Mouse (Mus musculus) midbrain, embryonic 16.5 days (tissue): ENCODE results near the gene Mall. TPM values are rescaled to one million over a fixed set of nuclear protein-coding genes. Genes with fewer than 3 reads are reported as not detected.

Source experiments
- ATAC-seq: fragments of 200-750 bp; cut with Nextera tagmentation; 2 replicates; pipeline ENCODE4 v1.8.0; 2017; ENCODE audit warnings: moderate TSS enrichment
- H3K27ac ChIP-seq: fragments of 300-500 bp; sonication (generic); 2 replicates; pipeline ENCODE4 v1.5.1; 2014; ENCODE audit warnings: mild to moderate bottlenecking, low read length, mixed read lengths
- H3K27me3 ChIP-seq: fragments of 300-500 bp; sonication (generic); 2 replicates; pipeline ENCODE4 v1.6.1; 2014; ENCODE audit warnings: low read depth, low read length, mixed read lengths; ENCODE audit not compliant: control insufficient read depth, insufficient read depth
- H3K36me3 ChIP-seq: fragments of 300-500 bp; sonication (generic); 2 replicates; pipeline ENCODE4 v1.6.1; 2014; ENCODE audit warnings: mild to moderate bottlenecking, low read length, moderate library complexity, mixed read lengths; ENCODE audit not compliant: control insufficient read depth, insufficient read depth
- H3K4me1 ChIP-seq: fragments of 300-500 bp; sonication (generic); 2 replicates; pipeline ENCODE4 v1.6.1; 2014; ENCODE audit warnings: mild to moderate bottlenecking, low read length, mixed read lengths; ENCODE audit not compliant: control insufficient read depth, insufficient read depth
- H3K4me2 ChIP-seq: fragments of 300-500 bp; sonication (generic); 2 replicates; pipeline ENCODE4 v1.6.1; 2014; ENCODE audit warnings: mild to moderate bottlenecking, low read length, mixed read lengths
- H3K4me3 ChIP-seq: fragments of 300-500 bp; sonication (generic); 2 replicates; pipeline ENCODE4 v1.5.1; 2014; ENCODE audit warnings: low read depth, mild to moderate bottlenecking, low read length, moderate library complexity, mixed read lengths
- H3K9ac ChIP-seq: fragments of 300-500 bp; sonication (generic); 2 replicates; pipeline ENCODE4 v1.6.1; 2014; ENCODE audit warnings: low read depth, low read length, mixed read lengths
- H3K9me3 ChIP-seq: fragments of 300-500 bp; sonication (generic); replicated peaks from 2 replicates; pipeline ENCODE4 v1.6.1; 2014; ENCODE audit warnings: mild to moderate bottlenecking, low read length, mixed read lengths; ENCODE audit not compliant: control insufficient read depth, poor library complexity, severe bottlenecking
- WGBS: fragments of 180-500 bp; shearing (Covaris S2); extraction: QIAGEN DNeasy Blood & Tissue Kit; methylation state at CpG from one replicate; pipeline ENCODE4 v1.1.7; 2014; 5-methylcytosine and 5-hydroxymethylcytosine counted together
- polyA plus RNA-seq: library from polyadenylated mRNA; unstranded; fragments of >200 nt; fragmentation: Nextera tagmentation; extraction: Ambion mirVana; gene quantifications from 2 replicates; pipeline ENCODE4 v1.2.1, GENCODE M21; 2015

Gene Mall
- polyA plus RNA-seq, 1 experiment from 2014 or later: 0.82 TPM

DNA sequence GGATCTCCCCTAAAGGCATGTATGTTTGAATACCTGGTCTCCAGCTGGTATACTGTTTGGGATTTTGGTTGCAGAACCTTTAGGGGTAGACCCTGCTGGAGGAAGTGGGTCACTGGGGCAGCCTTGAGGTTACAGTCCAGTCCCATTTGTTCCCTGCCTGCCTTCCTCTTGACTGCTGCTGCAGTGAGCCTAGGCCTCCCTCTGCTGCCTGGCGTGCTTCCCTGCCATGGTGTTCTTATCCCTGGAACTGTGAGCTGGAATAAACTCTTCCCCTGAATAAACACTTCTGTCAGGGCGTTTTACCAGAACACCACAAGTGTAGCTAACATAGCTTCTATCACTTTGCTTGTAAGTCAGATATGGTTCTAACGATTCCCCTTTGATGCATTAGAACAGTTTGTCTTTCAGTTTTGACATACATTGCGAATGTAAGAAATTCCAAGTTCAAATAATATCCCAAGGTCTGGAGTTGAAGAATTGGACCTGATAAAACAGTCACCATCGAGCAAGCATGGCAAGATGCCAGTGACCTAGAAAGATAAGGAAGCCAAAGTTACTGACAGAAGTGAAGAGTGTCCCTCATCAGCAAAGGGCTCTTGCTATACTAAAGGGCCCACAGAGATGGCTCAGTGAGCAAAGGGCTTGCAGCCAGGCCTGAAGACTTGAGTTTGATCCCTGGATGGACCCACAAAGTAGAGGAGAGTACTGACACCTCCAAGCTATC lies 29.6 kb upstream of the Mall start:
- Histone ChIP-seq H3K9me3 (no peaks in the 10 kb centered on the region), H3K4me1 (no peaks in the 10 kb centered on the region), H3K4me2 (no peak overlapping the region), H3K9ac (no peak overlapping the region), H3K4me3 (no peak overlapping the region), H3K27ac (no peak overlapping the region), H3K27me3 (no peaks in the 10 kb centered on the region), H3K36me3 (peaks cover 7% of the 10 kb centered on the region)
- ATAC-seq: no peak
- 95% methylated on average over 5 of the region's 5 CpGs for WGBS

DNA sequence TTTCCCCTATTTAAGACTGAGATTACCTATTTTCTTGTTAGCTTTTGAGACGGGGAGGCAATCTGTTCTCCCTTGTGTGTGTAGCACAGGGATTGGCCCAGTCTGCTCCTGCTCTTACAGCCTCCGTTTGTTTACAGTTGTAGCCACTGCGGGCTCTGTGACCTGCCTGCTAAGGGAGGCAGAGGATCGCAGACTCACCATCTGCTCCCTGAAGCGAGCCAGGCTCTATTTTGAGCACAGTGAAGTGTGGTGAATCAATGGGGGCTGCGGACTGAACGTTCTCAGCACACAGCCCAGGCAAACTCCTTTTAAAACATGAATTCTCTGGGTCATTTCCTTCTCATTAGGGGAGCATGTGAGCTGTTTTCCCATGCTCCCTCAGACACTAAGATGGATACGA lies 27.4 kb upstream of the Mall start:
- WGBS: 45% methylated on average over 8 of the region's 8 CpGs
- no peak overlapping the region for H3K4me2 ChIP-seq
- ATAC-seq: no peak
- no peaks in the 10 kb centered on the region for H3K4me1 ChIP-seq
- peaks cover 4% of the 10 kb centered on the region for H3K36me3 ChIP-seq
- no peak overlapping the region for H3K4me3 ChIP-seq
- H3K27ac ChIP-seq: no peak overlapping the region
- no peaks in the 10 kb centered on the region for H3K27me3 ChIP-seq
- H3K9ac ChIP-seq: no peak overlapping the region
- H3K9me3 ChIP-seq: no peaks in the 10 kb centered on the region

DNA sequence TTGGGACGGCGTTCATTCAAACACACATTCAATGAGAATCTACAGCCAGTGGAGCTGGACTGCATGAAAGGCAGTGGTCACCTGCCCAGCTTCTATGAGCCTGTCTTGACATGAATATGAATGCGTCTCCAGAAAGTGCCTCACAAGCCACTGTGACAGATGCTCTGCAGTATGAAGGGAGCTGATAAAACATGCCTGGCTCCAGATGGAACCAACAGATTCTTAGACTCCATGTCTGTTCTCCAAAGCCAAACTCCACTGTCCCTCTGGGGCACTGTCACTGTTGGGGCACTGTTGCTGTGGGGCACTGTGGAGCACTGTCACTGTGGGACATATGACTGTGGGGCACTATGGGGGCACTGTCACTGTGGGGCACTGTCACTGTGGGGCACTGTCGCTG lies 24.4 kb upstream of the Mall start:
- Histone ChIP-seq H3K27ac (no peak overlapping the region), H3K4me1 (no peaks in the 10 kb centered on the region), H3K36me3 (no peaks in the 10 kb centered on the region; the same call in none of the 2 replicates), H3K4me3 (no peak overlapping the region), H3K9me3 (no peaks in the 10 kb centered on the region), H3K9ac (no peak overlapping the region), H3K27me3 (no peaks in the 10 kb centered on the region), H3K4me2 (no peak overlapping the region)
- 91% methylated on average over 4 of the region's 4 CpGs for WGBS
- ATAC-seq: no peak

DNA sequence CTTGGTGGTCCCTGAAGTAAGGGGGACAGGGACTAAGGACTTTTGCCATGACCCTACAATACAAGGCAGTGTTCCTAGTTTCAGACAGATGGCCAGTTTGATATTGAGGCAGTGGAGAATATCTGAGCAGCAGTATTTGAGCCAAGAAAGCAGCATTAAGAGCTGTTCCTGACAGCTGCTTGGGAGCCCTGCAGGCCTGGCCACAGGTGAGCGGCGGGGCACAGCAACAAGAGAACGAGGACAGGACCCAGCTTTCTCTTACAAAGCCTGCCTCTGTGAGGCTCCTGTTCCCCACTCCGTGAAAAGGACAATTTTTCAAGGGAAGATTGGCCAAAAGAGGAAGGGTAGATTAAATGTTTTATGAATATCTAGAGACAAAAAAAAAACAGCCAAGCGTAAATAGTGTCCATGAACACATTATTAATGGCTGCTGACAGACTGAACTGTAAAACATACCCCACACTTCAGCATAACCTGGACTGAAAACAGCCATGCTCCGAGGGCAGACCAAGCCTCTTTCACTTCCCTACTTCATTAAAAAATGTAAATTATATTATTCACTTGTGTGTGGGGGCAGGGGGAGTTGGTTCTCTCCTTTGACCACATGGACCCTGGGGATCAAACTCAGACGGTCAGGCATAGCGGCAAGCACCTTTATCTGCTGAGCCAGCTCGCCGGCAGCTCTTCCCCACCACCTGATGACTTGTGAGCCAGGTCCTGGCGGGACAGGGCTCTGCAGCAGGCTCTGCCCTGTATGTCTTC lies 22.3 kb upstream of the Mall start:
- Histone ChIP-seq H3K27me3 (no peaks in the 10 kb centered on the region), H3K4me2 (no peak overlapping the region), H3K4me1 (no peaks in the 10 kb centered on the region), H3K4me3 (no peak overlapping the region), H3K36me3 (no peaks in the 10 kb centered on the region; the same call in 1 of the 2 replicates), H3K27ac (no peak overlapping the region), H3K9ac (no peak overlapping the region), H3K9me3 (no peaks in the 10 kb centered on the region)
- 78% methylated on average over 11 of the region's 11 CpGs for WGBS
- no peak for ATAC-seq

DNA sequence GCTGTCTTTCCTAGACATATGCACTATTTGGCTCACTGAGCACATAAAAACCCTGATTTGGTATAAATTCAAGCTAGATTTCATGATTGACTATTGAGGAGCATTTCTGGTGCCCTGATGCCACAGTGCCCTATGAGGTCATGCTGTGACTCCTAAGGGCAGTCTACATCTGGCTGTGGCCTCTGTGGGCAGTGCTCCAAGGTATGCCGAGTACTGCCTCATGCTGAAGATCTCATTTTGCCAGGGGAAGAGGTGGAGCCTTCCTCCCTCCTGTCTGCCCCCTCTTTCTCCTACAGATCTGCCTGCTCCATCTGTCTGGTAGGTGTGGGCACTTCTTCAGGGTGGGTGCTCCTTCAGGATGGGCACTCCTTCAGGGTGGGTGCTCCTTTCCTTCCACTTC lies 19.6 kb upstream of the Mall start:
- H3K27me3 ChIP-seq: no peaks in the 10 kb centered on the region
- no peak overlapping the region for H3K4me3 ChIP-seq
- H3K9ac ChIP-seq: no peak overlapping the region
- H3K27ac ChIP-seq: no peak overlapping the region
- H3K4me2 ChIP-seq: no peak overlapping the region
- no peak for ATAC-seq
- no peaks in the 10 kb centered on the region for H3K9me3 ChIP-seq
- WGBS: 50% methylated on average over 1 of the region's 1 CpGs
- no peaks in the 10 kb centered on the region; the same call in 1 of the 2 replicates for H3K36me3 ChIP-seq
- no peaks in the 10 kb centered on the region for H3K4me1 ChIP-seq

DNA sequence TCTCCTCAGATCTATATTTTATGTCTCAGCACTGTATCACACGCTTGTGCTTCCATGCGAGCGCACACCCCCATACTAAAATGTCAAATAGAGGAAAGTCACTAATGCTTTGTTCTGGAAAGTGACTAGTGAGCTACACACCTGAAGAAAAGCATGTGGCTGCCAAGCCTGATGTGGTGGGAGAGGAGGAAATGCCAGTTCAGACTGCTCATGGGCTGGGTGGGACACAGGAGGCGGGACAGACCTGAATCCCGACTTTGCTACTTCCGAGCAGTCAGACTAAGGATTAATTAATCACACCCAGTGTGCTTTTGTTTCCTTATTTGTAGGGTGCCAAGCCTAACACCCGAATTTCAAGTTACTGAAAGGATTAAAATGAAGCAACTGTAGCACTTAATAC lies 18.6 kb upstream of the Mall start:
- Histone ChIP-seq H3K4me3 (no peak overlapping the region), H3K9ac (no peak overlapping the region), H3K9me3 (no peaks in the 10 kb centered on the region), H3K4me2 (no peak overlapping the region), H3K4me1 (no peaks in the 10 kb centered on the region), H3K36me3 (no peaks in the 10 kb centered on the region; the same call in 1 of the 2 replicates), H3K27ac (no peak overlapping the region), H3K27me3 (no peaks in the 10 kb centered on the region)
- 66% methylated on average over 7 of the region's 7 CpGs for WGBS
- ATAC-seq: no peak

DNA sequence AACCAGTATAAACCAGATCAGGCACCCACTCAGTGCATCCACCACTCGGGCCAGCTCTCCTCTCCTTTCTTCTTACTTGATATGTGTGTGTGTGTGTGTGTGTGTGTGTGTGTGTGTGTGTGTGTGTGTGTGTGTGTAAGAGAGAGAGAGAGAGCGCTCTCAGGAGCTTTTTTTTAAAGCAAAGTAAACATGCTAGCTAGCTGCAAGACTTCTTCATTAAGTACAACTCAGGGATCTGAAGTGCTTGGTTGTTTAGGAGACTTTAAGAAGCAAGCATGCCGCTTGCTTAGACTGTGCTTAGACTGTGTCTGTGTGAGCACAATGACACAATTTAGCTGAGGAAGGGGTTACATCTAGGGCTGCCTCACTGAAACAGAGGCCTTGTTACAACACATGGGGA lies 12.9 kb upstream of the Mall start:
- WGBS: 87% methylated on average over 3 of the region's 3 CpGs
- Histone ChIP-seq H3K36me3 (no peaks in the 10 kb centered on the region), H3K4me3 (no peak overlapping the region), H3K4me1 (no peaks in the 10 kb centered on the region), H3K27ac (no peak overlapping the region), H3K9ac (no peak overlapping the region), H3K4me2 (no peak overlapping the region), H3K9me3 (no peaks in the 10 kb centered on the region), H3K27me3 (no peaks in the 10 kb centered on the region)
- no peak for ATAC-seq

DNA sequence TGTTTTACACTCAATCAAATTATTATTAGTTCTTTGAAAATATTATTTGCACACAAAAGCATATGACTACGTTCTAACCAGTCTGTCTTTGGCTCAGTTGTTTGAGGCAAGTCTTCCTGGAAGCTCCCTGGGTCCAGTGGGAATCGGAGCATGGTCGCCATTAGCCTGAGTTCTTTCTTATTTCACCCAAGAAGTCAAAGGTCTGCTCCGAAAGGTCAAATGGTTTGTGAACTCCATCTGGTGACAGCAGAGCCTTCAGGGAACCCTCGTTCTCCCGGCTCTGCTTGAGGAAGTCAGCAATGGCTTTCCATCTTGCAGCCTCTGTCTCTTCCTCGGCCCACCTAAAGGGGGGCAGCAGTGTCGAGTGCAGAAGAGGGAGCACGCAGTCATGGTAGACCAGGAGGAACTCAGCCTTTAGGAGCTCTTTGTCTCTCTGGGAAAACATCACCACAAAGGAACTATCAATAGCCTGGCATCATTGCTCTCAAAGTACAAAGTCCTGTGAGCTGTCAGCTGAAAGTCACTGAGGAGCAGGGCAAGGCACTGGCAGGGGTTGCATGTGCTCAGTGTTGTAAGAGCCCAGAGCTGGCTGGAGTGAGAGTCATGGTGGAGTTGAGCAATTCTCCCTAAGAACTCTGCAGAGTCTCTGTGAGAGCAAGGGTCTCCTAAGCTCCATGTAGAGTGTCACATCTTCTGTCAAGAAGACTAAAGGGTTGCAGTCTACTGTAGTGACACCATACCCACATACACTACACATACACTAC lies 11.2 kb upstream of the Mall start:
- Histone ChIP-seq H3K4me3 (no peak overlapping the region), H3K9ac (no peak overlapping the region), H3K4me2 (no peak overlapping the region), H3K36me3 (no peaks in the 10 kb centered on the region), H3K9me3 (no peaks in the 10 kb centered on the region), H3K27me3 (no peaks in the 10 kb centered on the region), H3K4me1 (no peaks in the 10 kb centered on the region), H3K27ac (no peak overlapping the region)
- ATAC-seq: no peak
- 86% methylated on average over 9 of the region's 9 CpGs for WGBS

DNA sequence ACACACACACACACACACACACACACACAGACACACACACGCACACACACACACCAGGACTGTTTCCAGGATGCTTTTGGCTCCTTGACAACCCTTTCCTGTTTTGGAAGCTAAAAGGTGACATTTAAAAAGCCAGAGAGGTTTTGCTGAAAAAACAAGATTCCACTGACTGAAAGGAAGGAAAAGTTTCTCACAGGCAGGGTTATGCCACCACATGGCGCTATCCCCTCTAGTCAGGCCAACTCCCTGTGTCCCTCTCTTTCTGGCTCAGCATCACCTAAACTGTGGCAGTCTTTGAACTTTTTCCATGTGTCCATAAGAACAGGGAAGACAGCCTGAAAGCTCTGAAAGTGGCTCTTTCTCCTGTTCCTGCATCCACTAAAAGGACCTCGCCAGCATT lies 8.2 kb upstream of the Mall start:
- Histone ChIP-seq H3K4me2 (no peak overlapping the region), H3K27ac (no peak overlapping the region), H3K4me1 (no peaks in the 10 kb centered on the region), H3K36me3 (no peaks in the 10 kb centered on the region), H3K9ac (no peak overlapping the region), H3K4me3 (no peak overlapping the region), H3K9me3 (no peaks in the 10 kb centered on the region), H3K27me3 (no peaks in the 10 kb centered on the region)
- no peak for ATAC-seq
- WGBS: 90% methylated on average over 3 of the region's 3 CpGs
